Mouse (Mus musculus): ENCODE measurements around the gene Aplp1.
"Not testable (repeated sequence)": the region's sequence is repeated elsewhere in the genome, so short reads cannot be mapped to it uniquely, and the experiment has no call there.

The Aplp1 gene

DNA sequence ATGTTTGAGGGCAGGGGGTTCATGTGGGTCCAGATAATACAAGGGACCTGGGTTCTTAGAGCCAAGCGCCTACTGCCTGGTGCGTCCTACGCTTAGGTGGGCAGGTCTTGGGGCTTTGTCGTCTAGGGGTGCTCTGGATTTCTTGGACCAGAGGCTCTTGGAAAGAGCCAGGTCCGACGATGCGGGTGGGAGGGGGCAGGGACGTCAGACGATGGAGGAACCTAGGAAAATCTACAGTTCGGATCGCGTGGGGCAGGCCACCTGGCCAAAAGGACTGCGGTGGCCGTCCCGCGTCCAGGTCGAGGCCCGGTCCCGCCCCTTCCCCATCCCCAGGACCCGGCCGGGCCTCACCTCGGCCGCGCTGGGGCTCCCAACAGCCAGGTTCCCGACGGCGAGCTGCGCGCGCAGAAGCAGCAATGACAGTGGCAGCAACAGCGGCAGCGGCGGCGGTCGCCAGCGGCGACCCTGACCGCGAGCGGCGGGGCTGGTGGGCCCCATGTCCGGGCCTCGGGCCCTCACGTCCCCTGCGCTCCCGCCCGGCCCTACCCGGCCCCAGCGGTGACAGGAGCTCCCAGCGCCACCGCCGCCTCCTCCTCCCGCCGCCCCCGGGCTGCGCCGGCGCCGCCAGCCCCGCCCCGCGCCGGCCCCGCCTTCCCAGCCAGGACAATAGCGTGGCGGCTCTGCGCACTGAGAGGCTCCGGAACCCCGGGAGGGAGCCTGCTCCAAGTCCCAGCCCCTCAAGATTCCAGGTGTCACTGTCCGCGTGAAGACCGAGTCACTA lies at the start of gene Aplp1:
Gene Aplp1 (minus strand): TSS at position 565 of the 781 bp plus-strand sequence.
- DNase-seq (ENCODE audit: low read depth, low spot score) = peak; percentile 69

DNA sequence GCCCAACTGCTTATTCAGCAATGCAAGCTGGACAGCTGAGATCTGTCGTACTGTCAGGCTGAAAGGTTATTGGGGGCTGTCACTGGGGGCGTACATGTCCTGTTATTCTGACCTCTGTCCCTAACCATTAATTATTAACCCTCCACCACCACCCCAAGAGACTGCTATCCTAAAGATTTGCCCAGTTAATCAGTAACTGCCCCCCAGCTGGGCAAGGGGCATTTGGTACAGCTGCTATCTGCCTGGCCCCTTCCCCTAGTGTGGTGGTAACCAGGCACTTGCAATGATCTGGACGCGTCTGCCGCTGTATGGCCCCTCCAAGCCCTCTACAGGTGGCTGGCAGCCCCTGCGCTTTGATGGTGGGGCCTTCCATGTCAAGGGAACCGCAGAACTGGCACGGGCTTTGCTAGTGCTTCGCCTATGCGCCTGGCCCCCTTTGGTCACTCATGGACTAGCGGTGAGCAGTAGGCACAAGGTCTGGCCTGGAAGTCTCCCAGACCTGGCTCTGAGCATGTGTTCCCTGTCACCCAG lies 48.1 kb upstream of the Aplp1 start, which contains the start of gene Prodh2:
Gene Prodh2 (plus strand): TSS at position 222 of the 531 bp plus-strand sequence.
- no peak for DNase-seq (ENCODE audit: low read depth, low spot score)

DNA sequence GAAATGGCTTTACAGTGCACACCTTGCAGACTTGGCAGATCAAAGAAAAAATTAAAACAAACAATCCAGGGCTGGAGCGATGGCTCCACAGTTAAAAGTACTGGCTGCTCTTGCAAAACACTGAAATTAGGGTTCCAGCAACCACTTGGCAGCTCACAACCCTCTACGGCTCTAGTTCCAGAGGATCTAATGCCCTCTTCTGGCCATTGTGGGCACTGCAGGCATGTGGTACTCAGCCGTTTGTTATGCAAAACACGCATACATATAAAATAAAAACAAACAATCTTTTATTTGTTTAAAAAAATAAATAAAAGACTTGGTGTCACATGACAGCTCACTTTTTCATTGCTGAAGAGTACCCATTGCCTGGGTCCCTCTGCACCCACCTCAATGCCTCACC lies 47.4 kb upstream of the Aplp1 start:
- peak; percentile 72 for DNase-seq (ENCODE audit: low read depth, low spot score)

DNA sequence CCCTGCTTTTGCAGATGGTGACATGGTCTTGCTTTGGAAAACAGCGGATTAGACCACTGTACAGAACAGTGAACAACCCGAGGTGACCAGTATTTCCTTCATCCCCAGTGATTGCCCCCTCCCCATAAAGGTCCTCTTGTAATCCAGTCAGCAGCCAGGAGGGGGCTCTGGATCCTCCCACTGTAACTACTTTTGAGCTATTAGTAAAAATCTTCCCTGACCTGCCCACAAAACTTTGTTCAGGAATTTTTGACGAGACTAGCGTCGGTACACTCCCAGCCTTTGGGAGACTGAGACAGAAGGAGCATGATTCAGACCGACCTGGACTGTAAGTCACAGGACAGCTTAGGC lies 45.6 kb upstream of the Aplp1 start:
- DNase-seq (ENCODE audit: low read depth, low spot score) = no peak

DNA sequence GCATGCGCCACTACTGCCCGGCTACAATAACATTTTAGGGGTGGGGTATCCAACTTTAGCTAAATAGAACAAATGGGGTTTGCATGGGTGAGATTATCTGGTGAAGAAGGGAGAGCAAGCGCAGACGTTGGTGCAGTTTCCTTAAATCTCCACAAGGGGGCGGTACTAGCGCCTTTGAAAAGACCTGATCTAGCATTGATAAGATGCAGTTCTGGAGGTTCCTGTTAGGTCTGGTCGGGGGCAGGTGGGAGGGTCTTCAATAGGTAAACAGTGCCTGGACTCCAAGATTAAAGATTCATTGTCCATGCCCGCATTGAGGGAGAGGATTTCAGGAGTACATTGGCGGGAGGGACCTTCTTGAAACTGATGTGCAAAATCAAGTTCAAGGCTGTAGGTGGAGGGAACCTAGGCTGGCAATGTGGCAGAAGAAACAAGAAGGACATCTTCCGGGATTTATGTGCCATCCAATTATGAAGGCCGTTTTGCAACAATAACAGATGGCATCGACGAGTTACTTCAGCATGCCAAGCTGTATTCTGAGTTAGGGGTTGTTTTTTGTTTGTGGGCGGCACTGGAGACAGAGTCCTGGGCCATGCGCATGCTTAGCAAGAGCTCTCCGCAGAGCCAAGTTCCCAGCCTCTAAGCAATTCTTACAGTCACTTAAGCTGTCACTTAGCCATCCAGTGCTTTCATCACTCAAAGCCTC lies 45.1 kb upstream of the Aplp1 start:
- peak; percentile 52 for DNase-seq (ENCODE audit: low read depth, low spot score)

DNA sequence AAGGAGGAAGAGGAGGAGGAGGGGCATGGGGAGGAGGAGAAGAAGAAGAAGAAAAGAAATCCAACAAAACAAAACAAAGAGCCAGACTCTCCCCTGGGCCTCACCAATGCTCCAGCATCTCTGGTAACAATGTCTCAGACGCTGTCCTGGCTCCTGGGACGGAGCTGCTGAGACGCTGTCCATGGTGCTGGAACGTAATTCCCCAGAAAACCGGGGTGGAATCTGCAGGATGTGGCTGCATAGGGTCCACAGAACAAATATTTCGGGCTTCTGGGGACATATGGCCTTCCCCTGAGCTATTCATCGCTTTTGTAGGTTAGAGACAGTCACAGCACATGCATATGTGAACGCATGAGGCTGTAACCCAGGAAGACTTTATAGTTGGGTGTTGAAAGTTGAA lies 38.9 kb upstream of the Aplp1 start:
- DNase-seq (ENCODE audit: low read depth, low spot score) = no peak

DNA sequence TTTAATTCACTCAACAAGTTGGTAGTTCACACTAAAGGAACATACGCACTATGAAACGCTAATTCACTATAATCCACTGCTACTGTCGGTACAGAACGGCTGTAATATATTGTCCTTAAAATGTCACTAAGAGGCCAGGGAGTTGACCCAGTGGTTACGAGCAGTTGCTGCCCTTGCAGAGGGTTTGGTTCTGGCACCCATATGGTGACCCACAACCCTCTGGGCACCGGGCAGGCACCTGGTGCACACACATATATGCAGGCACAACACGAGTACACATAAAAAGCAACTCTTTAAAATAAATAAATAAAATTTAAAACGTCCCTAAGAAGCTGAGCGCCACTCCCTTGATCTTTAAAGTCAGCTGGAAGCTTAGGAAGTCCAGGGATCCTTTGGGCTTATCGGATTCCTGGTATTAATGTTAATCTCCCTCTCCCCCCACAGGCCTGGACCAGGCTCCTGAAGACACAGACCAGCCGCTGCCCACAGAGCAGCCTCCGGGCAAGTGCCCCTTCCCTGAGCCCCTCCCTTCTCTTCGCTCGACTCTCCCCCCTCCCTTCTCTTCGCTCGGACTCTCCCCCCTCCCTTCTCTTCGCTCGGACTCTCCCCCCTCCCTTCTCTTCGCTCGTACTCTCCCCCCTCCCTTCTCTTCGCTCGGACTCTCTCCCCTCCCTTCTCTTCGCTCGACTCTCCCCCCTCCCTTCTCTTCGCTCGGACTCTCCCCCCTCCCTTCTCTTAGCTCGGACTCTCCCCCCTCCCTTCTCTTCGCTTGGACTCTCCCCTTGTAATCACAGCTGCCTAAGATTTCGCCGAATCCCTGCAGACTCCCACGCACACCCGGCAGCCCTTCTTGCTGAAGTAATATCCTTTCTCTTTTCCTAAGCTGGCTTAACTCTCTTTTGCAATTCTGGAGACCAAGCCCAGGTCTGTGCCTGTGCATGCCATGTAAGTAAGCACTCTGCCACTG lies 32.4 kb upstream of the Aplp1 start:
- DNase-seq (ENCODE audit: low read depth, low spot score) = no peak

DNA sequence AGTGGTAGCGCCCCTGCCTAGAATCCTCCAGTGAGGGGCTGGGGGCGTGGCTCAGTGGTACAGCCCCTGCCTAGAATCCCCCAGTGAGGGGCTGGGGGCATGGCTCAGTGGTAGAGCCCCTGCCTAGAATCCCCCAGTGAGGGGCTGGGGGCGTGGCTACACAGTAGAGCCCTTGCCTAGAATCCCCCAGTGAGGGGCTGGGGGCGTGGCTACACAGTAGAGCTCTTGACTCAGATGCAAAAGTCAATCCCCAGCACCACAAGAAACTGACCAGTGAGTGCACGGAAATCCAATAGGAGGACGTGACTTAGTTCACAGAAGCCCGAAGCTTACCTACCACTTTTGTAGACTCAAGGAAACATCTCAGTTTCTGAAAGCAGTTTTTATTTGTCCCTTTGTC lies 30.8 kb upstream of the Aplp1 start:
- DNase-seq (ENCODE audit: low read depth, low spot score) = not testable (repeated sequence)

DNA sequence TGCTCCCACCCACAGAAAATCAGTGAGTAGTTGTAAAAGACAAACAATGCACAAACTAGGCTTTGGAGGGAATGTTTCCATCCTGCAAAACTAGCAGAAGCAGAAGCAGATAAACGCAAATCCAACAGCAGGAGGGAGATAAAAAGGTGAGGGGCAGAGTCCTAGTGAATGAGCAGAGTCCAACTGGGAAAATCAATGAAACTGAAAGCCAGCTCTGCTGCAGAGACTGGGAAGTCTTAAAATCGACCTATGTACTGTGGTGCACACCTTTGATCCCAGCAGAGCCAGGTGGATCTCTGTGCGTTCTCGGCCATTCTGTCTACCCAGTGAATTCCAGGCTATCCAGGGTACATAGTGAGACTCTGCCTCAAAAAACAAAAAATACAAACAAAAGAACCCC lies 29.7 kb upstream of the Aplp1 start:
- DNase-seq (ENCODE audit: low read depth, low spot score) = no peak

DNA sequence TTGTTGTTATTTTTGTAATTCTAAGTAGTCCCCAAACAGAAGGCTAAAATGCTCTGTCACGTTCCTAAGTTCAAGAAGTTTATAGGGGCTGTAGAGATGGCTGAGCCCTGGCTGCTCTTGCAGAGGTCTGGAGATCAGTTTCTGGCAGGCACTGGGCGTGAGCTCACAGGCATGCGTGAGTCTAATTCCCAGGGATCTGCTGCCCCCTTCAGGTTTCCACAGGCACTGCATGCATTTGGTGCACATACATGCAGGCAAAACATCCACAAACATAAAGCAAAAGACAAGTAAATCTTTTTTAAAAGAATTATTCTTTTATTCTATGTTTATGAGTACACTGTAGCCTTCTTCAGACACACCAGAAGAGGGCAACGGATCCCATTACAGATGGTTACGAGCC lies 27.1 kb upstream of the Aplp1 start:
- peak; percentile 52 for DNase-seq (ENCODE audit: low read depth, low spot score)

DNA sequence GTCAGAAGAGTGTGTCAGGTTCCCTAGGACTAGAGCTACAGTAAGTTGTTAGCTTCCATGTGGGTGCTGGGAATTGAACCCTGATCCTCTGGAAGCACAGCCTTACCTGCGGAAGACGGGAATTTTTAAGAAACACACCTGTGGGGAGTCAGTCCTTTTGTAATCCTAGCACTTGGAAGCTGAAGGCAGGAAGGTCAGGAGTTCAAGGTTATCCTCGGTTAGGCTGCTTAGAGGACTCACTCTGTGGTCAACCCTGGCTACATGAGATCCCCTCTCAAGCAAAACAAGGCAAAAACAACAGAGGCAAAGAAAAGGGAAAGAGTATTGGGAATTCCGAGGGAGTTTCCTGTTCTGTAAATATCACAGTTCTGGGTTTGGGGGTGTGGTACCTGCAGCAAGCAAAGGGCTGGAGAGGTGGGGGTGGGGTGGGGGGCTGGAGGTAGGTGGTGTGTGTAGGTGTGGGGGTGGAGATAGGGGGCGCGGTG lies 19.5 kb upstream of the Aplp1 start:
- DNase-seq (ENCODE audit: low read depth, low spot score) = no peak

DNA sequence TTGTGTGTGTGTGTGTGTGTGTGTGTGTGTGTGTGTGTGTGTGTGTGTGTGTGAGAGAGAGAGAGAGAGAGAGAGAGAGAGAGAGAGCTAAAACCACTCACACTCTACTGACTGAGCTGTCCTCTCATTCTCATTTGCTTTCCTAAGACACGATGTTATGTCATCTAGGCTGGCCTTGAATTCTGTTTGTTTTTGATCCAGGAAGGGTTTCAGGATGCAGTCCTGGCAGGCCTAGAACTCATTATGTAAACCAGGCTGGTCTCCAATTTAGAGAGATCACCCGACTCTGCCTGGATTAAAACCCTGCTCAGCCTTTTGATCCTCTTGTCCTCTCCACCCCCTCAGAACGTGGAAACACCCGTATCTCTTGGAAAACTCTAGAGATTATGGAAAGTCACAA lies 18.7 kb upstream of the Aplp1 start:
- DNase-seq (ENCODE audit: low read depth, low spot score) = no peak

DNA sequence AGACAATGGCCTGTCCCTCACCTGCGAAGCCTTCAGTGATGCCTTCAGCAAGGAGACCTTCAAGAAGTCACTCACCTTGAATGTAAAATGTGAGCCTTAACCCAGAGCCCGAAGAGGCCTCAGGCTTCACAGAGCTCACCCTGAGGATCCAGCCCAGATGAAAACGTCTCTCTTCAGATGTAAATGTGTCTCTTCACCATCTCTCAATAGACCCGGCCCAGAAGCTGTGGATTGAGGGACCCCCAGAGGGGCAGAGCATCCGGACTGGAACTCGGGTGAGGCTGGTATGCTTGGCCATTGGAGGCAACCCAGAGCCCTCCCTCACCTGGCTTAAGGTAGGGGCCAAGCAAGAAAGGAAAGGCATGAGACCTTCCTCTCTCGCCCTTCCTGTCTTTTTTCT lies 18.2 kb upstream of the Aplp1 start:
- DNase-seq (ENCODE audit: low read depth, low spot score) = no peak

DNA sequence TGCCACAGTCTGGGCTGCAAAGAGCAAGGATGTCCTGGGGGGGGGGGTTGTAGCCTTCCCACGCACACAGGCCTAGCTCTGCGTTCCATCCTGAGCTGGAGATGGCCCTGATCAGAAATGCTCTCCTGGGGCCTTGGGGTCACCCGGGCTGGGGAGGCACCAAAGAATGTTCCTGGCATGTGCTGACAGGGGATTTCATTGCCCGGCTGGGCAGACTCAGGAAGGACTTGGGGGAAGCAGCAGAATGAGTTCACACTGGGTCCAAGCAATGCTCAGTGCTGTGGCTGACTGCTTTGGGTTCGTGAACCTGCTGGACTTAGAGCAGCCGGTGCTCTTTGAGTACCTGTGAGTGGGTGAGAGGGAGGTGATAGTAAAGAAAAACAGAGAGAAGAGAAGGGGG lies 14.1 kb upstream of the Aplp1 start:
- no peak for DNase-seq (ENCODE audit: low read depth, low spot score)

DNA sequence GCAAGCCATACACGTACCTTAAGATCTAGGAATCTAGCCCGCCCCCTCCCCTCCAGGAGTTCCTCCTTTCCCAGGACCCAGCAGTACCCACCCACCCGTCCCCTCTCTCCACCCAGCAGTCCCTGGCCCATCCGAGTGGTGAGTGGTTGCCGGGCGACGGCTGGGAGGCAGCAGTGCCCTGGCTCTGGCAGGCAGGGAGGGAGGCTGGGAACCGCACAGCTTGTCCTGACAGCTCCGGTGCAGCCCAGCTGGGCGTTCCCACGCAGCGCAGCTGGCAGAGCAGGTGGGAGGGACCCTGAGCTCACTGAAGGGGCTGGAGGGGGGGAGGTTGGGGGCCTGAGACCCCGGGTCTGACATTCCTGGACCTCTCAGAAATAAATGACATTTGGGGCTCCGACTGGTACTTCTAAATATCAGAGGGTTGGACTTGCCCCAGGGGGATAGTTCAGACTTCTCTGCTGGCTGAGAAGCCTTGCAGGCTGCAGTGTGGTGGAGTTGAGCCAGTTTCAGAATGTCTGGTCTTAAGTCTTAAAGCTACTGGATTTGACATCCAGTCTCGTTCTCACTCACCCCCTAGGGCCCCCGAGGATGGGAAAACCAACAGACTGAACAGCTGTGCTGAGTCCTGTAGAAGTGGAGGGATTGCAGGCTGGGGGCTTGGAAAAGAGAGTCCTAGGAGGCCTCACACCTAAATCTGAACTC lies 12.4 kb upstream of the Aplp1 start, which contains the start of the genes Kirrel2 and Nphs1:
Gene Kirrel2 (minus strand): TSS at position 62 of the 702 bp plus-strand sequence.
Gene Nphs1 (plus strand): TSS at position 687 of the 702 bp plus-strand sequence.
- DNase-seq (ENCODE audit: low read depth, low spot score) = no peak

DNA sequence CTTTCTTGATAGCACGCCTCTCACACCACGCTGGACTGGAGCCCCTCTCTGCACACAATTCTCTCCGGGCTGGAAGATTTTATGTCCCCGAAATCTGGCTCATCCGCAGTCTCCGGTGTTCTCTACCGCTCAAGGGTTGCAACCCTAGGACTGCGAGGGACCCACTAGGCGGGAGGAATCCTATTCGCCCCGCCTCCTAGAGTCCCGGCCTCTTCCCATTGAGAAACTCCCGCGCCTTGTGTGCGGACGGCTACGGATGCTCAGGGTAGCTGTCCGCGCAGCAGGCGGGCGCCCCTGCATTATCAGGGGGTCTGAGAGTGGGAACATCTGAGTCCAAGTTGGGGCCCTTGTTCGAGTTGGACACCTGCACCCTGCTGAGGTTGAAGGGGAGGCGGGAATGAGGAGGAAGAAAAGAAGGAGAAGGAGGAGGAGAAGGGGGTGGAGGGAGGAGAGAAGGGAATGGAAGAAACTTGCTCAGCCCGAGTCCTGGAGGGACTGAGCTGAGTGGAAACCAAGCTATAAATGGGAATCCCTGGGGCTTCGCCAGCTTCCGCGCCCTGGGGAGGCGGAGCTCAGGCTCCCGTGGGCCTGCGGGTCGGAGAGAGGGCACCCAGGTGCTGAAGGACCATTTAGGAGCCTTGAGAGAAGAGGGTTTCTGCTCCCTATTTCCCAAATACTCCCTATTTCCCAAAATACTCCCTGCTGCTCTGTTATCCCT lies 11.7 kb upstream of the Aplp1 start:
- no peak for DNase-seq (ENCODE audit: low read depth, low spot score)

DNA sequence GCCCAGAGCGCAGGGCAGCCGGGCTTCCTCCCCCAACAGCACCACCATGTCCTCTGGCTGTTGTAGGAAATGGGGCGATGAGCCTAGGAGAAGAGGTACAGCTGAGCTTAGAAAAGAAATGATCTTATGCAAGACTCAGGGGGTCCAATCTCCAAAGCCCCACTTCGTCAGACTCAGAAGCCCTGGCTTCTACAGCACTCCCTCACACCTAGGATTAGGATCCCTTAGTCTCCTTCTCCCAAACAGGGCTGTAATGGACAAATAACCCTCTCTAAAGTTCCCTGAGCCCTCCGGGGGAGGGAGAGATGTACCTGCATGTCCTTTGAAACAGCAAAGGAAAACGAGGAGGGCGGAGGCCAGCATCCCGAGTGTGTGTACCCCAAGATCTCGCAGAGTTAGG lies 11.2 kb upstream of the Aplp1 start:
- DNase-seq (ENCODE audit: low read depth, low spot score) = no peak

DNA sequence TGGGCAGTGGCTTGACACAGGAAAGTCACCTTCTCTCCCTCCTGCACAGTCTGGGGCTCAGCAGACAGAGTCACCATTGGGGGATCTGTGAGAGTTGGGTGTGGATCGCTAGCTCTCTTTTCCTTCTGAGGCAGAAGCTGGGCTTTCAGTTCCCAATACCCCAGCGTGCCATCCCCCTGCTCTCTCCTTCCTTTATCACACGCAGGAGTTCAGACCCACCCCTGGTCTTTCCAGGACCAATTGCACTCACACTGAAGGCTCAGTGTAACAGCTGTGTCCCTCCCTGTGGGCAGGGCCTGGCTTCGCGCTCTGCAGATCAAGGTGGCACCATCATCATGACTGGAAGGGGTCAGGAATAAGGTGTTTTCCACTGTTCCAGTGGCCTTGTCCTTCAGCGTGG lies 8.9 kb upstream of the Aplp1 start:
- no peak for DNase-seq (ENCODE audit: low read depth, low spot score)

DNA sequence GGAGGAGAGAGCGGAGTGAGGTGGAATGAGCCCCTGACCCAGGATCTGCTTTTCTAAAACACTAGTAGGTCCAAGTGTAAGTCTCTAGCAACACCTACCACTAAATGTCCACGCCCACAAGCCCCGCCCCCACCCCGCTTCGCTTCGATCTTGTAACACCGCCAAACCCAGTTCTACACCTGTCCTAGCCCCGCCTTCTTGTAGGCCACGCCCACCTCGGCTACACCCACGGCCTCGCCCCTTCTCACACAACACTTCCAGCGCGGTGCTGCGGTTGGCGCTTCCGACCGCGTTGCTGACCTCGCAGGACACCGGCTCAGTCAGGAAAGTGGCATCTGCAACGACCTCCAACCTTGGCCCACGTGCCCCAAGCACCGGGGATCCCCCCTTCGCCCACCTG lies 8.4 kb upstream of the Aplp1 start:
- peak; percentile 82 for DNase-seq (ENCODE audit: low read depth, low spot score)

DNA sequence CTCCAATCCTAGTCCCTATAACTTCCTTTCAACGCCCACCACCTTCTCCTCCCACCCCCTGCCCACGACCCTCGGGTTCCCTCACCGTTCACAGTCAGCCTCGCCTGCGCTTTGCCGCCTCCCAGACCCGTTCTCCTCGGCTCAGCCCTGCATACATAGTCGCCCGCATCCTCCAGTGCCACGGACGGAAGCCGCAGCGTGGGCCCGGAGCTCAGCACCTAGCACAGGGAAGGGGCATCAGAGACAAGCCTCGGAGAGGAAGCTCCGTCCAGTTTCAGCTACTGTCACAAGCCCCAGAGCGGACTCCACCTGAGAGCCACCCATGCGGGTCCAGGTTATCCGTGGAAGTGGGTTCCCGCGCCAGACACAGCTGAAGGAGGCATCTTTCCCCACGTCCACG lies 8.0 kb upstream of the Aplp1 start:
- DNase-seq (ENCODE audit: low read depth, low spot score) = peak; percentile 38

All from CD4-positive helper T cell, adult 2 months (primary cell).